Mouse (Mus musculus) hindbrain, embryonic 10.5 days (tissue): Measurements from ENCODE around the gene Trpm3. TPM values are rescaled to one million over a fixed set of nuclear protein-coding genes. Genes with fewer than 3 reads are reported as not detected.
A peak's percentile ranks its signal among the peaks of the same experiment; 100 is the strongest.

Experiments used
- DNase-seq: peaks from one replicate; pipeline ENCODE4 v3.0.0-alpha.2; 2017; ENCODE audit warnings: low spot score
- H3K27ac ChIP-seq: fragments of 300-500 bp; sonication (generic); 2 replicates; pipeline ENCODE4 v1.5.1; 2016; ENCODE audit warnings: mild to moderate bottlenecking, moderate library complexity
- H3K27me3 ChIP-seq: fragments of 300-500 bp; sonication (generic); 2 replicates; pipeline ENCODE4 v1.6.1; 2016; ENCODE audit warnings: mild to moderate bottlenecking; ENCODE audit not compliant: poor library complexity, insufficient read depth, severe bottlenecking
- H3K36me3 ChIP-seq: fragments of 300-500 bp; sonication (generic); 2 replicates; pipeline ENCODE4 v1.6.1; 2016; ENCODE audit warnings: mild to moderate bottlenecking, moderate library complexity
- H3K4me1 ChIP-seq: fragments of 300-500 bp; sonication (generic); replicated peaks from 2 replicates; pipeline ENCODE4 v1.6.1; 2016; ENCODE audit warnings: mild to moderate bottlenecking
- H3K4me3 ChIP-seq: fragments of 300-500 bp; sonication (generic); 2 replicates; pipeline ENCODE4 v1.5.1; 2016; ENCODE audit warnings: mild to moderate bottlenecking, moderate library complexity
- H3K9me3 ChIP-seq: fragments of 300-500 bp; sonication (generic); 2 replicates; pipeline ENCODE4 v1.6.1; 2016; ENCODE audit warnings: mild to moderate bottlenecking, moderate library complexity
- WGBS: fragments of 180-500 bp; shearing (Covaris S2); methylation state at CpG from one replicate; pipeline ENCODE4 v1.1.7; 2016; 5-methylcytosine and 5-hydroxymethylcytosine counted together
- polyA plus RNA-seq: library from polyadenylated mRNA; unstranded; fragments of >200 nt; fragmentation: Nextera tagmentation; extraction: Ambion mirVana; gene quantifications from 2 replicates; pipeline ENCODE4 v1.2.1, GENCODE M21; 2016

Gene Trpm3
- polyA plus RNA-seq, 1 experiment from 2014 or later, result 14.4 TPM

DNA sequence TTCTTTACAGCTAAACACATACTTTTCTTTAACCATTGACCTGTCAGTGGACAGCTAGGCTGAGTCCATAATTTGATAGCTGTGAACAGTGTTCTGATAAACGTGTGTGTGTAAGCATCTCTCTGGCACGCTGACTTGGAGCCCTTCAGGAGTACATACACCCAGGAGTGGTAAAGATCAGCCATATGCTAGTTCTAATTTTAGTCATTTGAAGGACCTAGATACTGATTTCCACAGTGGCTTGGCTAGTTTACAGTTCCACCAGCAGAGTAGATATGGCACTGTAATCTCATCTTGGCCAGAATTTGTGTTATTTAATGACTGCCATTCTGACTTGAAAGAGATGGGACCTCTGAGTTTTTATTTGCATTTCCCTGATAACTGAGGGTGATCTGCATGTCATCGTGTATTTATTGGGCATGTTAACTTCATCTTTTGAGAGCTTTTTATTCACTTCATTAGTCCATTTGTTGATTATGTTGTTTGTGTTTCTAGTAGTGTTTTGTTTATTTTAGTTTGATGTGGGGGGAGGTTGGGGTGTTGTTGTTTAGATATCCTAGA, 499.6 kb downstream of the Trpm3 start:
- H3K36me3 ChIP-seq, result no peaks in the 10 kb centered on the region
- no peak for DNase-seq
- peaks cover 30% of the 10 kb centered on the region for H3K4me1 ChIP-seq
- no peak overlapping the region for H3K4me3 ChIP-seq
- H3K27ac ChIP-seq, result no peak overlapping the region
- H3K27me3 ChIP-seq, result no peaks in the 10 kb centered on the region
- no peaks in the 10 kb centered on the region for H3K9me3 ChIP-seq
- WGBS, result 86% methylated on average over 3 of the region's 3 CpGs

DNA sequence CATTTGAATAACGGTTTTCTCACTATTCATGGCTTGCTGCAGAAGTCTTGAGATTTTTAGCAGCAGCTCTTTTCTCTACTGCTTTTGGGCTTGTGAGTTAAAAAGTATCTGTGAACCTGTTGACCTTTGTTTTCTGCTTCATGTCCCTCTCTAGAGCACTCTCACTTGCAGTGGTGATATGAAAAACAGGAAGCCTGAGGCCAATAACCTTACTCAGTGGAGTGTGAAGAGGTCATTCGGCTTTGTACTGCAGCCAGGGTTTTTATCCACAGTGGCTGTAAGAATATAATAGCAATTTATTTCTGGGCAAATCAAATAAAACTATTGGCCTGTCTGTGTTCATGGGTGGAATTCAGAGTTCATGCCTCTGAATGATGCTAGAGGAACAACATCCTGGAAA, 503.3 kb downstream of the Trpm3 start:
- H3K9me3 ChIP-seq, result no peaks in the 10 kb centered on the region
- 17% methylated on average over 2 of the region's 2 CpGs for WGBS
- no peak for DNase-seq
- no peaks in the 10 kb centered on the region for H3K36me3 ChIP-seq
- no peak overlapping the region for H3K27ac ChIP-seq
- H3K4me1 ChIP-seq, result peaks cover 18% of the 10 kb centered on the region
- no peaks in the 10 kb centered on the region for H3K27me3 ChIP-seq
- H3K4me3 ChIP-seq, result no peak overlapping the region

DNA sequence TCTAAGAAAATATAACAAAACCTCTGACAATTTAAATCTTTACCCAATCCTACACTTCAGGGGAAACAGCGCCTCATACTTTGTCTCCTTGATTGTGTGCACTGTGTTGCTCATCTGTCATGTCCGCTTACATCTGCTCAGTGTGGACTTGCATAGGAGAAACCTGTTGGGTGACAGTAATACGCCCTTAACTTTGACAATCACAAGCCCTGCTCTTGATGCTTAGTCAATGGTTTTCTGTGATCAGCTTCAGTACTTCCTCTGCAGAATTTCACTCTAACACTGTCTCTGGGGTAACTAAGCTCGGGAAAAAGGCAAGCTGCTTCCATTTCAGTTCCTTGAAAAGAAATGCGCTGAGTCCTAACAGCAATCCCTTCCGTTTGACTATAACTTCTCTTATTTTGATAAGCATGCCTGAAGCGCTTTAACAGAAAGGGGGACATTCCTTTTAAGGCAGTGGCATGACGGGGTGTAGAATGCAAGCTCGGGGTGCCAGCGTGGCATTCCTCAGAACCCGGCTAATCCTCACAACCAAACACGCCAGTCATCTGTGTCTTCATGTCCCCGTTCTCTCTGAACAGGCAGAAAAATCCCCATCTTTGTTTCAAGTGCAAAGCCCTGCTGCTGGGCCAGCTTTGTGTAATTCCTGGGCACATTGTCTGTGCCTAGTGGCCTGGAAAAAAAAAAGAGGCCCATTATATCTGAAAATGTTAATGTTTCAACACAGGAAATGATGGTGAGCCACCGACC, 517.8 kb downstream of the Trpm3 start:
- H3K36me3 ChIP-seq, result no peaks in the 10 kb centered on the region
- WGBS, result 53% methylated on average over 14 of the region's 14 CpGs
- H3K27ac ChIP-seq, result peak overlapping the region; percentile 82
- DNase-seq, result peak; percentile 14
- H3K4me1 ChIP-seq, result peaks cover 23% of the 10 kb centered on the region
- H3K4me3 ChIP-seq, result no peak overlapping the region
- H3K27me3 ChIP-seq, result no peaks in the 10 kb centered on the region
- H3K9me3 ChIP-seq, result no peaks in the 10 kb centered on the region

DNA sequence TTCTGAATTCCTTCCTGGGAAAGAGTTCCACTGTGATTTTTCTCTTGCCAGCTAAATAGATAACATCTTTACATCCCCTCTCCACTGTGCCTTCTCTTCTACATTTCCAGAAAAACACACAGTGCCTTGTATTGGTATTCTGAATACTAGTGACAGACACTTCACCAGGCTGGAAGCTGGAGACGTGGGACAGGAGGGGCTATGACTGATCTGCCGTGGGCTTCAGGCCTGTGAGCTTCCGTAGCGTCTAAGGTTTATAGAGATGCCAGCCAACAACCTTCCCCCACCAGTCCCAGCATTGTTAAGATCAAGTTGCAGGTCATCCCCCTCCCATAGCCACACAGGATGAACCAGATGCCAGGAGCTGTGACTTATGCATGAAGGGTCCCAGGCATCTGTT, 518.4 kb downstream of the Trpm3 start:
- H3K27me3 ChIP-seq, result no peaks in the 10 kb centered on the region
- WGBS, result 26% methylated on average over 4 of the region's 4 CpGs
- no peaks in the 10 kb centered on the region for H3K36me3 ChIP-seq
- peaks cover 23% of the 10 kb centered on the region for H3K4me1 ChIP-seq
- H3K9me3 ChIP-seq, result no peaks in the 10 kb centered on the region
- H3K4me3 ChIP-seq, result no peak overlapping the region
- DNase-seq, result peak; percentile 16
- H3K27ac ChIP-seq, result peak overlapping the region; percentile 82

DNA sequence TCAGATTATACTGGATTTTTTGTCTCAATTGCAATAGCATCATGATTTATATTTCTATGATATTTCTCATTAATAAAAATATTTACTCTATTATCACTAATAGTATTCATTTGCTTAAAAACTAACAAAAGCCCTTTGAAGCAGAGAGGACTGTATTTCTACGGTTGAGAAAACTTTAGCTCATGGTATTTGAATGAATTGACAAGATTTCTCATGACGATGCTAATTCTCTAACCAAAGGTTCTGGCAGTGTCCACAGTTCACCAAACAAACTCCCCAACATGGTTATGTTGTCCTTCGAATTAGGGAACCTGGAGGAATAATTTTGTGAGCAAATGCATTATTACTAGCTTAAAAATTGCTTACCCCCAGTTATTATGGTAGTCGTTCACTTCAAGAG, 526.6 kb downstream of the Trpm3 start:
- Histone ChIP-seq H3K36me3 (no peaks in the 10 kb centered on the region), H3K4me1 (no peaks in the 10 kb centered on the region), H3K4me3 (no peak overlapping the region), H3K27ac (no peak overlapping the region), H3K9me3 (no peaks in the 10 kb centered on the region), H3K27me3 (no peaks in the 10 kb centered on the region)
- 84% methylated on average over 4 of the region's 4 CpGs for WGBS
- DNase-seq, result no peak

DNA sequence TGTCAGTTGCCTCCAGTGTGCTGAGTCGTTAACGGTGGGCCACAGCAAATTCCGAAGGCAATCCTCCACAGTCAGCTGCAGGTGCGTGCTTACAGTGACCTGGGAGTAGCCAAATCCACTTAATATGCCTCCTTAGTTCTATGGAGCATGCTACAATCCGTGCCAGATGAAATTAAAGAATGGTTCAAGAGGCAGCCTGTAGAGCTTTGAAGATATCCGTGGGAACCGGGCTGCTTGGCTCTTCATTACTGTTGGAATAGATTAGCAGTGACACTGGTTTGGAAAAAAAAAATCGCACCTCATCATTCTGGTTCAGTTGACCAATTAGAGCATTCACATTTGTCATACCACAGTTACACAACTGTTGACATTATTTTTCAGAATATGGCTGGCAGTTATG, 531.4 kb downstream of the Trpm3 start:
- H3K4me3 ChIP-seq, result no peak overlapping the region
- DNase-seq, result no peak
- H3K27me3 ChIP-seq, result no peaks in the 10 kb centered on the region
- H3K4me1 ChIP-seq, result no peaks in the 10 kb centered on the region
- no peaks in the 10 kb centered on the region for H3K36me3 ChIP-seq
- no peak overlapping the region for H3K27ac ChIP-seq
- no peaks in the 10 kb centered on the region for H3K9me3 ChIP-seq
- WGBS, result 90% methylated on average over 8 of the region's 8 CpGs

DNA sequence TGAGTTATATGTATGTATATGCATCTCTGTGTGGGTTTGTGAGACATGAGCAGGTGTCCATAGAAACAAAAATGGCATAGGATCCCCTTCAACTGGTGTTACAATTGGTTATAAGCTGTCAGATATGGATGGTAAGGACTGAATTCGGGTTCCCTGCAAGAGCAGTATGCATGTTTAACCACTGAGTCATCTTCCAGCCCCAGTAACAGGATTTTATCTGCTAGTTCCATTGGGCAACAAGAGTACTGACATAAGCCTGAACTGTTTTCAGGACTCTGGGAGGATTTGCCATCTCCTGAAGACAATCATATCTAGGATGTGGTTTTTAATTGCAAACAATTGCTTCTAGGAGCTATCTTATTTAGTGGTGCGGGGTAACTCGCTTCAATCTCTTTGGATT, 534.0 kb downstream of the Trpm3 start:
- DNase-seq, result no peak
- no peaks in the 10 kb centered on the region for H3K4me1 ChIP-seq
- 88% methylated on average over 3 of the region's 3 CpGs for WGBS
- H3K27me3 ChIP-seq, result no peaks in the 10 kb centered on the region
- no peak overlapping the region for H3K27ac ChIP-seq
- no peaks in the 10 kb centered on the region for H3K36me3 ChIP-seq
- no peak overlapping the region for H3K4me3 ChIP-seq
- H3K9me3 ChIP-seq, result no peaks in the 10 kb centered on the region

DNA sequence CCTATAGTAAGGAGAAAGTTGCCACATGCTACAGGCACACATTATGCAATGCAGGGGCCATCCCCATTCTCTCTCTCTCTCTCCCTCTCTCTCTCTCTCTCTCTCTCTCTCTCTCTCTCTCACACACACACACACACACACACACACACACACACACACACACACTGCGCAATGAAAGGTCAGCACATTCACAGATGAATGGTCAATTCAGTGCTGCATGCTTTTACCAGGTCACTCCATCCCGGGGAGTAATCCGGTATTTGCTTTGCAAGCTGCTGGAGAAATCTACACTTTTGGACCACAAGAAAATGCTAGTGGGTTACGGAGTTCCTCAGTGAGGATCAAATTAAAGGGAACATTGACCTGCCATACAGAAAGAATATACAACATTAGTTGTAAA, 537.4 kb downstream of the Trpm3 start:
- H3K4me3 ChIP-seq, result no peak overlapping the region
- H3K36me3 ChIP-seq, result no peaks in the 10 kb centered on the region

DNA sequence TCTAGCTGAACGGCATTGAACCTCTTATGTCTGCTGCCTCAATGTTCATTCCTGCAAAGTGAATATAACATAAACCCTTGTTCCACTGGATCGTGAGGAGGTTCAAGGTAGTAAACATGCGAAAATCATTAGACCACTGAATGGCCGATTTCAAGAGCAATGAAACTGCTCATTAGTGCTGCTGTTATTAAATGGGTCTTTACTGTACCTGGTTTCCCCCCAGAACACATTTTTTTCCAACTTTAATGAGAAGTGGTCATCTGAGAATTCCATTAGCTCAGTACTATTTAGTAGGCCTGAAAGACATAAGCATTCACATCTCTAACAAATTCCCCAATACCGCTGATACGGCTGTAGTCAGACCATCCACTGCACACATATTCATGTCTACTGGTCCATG, 543.4 kb downstream of the Trpm3 start:
- no peak overlapping the region for H3K27ac ChIP-seq
- 94% methylated on average over 6 of the region's 6 CpGs for WGBS
- no peak overlapping the region for H3K4me3 ChIP-seq
- H3K4me1 ChIP-seq, result no peaks in the 10 kb centered on the region
- H3K9me3 ChIP-seq, result no peaks in the 10 kb centered on the region
- H3K27me3 ChIP-seq, result no peaks in the 10 kb centered on the region
- DNase-seq, result no peak
- no peaks in the 10 kb centered on the region for H3K36me3 ChIP-seq

More for the DNA sequence above, 537.4 kb downstream of the Trpm3 start:
- H3K27me3 ChIP-seq, result no peaks in the 10 kb centered on the region
- H3K9me3 ChIP-seq, result no peaks in the 10 kb centered on the region
- no peak overlapping the region for H3K27ac ChIP-seq
- 71% methylated on average over 4 of the region's 4 CpGs for WGBS
- no peak for DNase-seq
- no peaks in the 10 kb centered on the region for H3K4me1 ChIP-seq

DNA sequence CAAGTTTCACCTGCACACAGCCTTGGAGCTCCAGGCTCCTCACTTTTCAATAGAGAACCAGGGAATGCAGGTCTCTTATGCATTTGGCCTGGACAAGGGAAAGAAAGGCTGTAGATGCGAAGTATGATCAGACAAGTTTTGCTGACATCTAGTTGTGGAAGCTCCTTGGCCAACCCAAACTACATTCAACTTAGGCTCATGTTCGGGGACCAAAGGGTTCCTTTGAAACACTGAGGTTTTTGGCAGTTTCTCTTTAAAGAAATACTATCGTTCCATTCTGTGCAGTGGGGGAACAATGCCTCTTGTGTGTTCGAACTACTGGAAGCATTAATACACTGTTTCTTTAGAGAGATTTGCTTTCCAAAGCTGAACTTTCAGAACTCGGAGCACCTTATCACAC, 553.1 kb downstream of the Trpm3 start:
- Histone ChIP-seq H3K27me3 (no peaks in the 10 kb centered on the region), H3K4me1 (peaks cover 36% of the 10 kb centered on the region), H3K4me3 (no peak overlapping the region), H3K36me3 (no peaks in the 10 kb centered on the region), H3K9me3 (no peaks in the 10 kb centered on the region), H3K27ac (no peak overlapping the region; the same call in 1 of the 2 replicates)
- DNase-seq, result no peak
- WGBS, result 81% methylated on average over 5 of the region's 5 CpGs

DNA sequence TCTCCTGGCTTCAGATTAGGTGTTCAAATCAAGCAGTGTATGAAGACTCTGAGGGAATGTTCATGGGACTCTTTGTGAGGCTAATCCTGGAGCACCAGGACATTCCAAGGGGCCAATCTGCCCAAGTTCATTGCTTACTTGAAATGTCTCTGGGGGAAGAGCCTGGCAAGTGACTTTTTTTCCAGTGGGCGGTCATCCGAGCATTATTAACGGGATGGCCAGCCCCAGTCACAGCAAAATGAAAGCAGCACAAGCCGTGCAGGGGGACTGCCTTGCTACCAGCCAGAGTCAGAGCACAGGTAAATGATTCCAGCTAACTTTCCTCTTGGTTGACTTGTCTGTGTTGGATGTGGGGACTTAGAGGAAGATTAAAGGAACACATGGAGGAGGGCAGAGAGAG, 553.7 kb downstream of the Trpm3 start:
- peak overlapping the region; percentile 26; the same call in 1 of the 2 replicates for H3K4me3 ChIP-seq
- H3K27ac ChIP-seq, result peak overlapping the region; percentile 75
- H3K36me3 ChIP-seq, result no peaks in the 10 kb centered on the region
- 40% methylated on average over 4 of the region's 4 CpGs for WGBS
- peaks cover 36% of the 10 kb centered on the region for H3K4me1 ChIP-seq
- no peak for DNase-seq
- no peaks in the 10 kb centered on the region for H3K27me3 ChIP-seq
- H3K9me3 ChIP-seq, result no peaks in the 10 kb centered on the region

DNA sequence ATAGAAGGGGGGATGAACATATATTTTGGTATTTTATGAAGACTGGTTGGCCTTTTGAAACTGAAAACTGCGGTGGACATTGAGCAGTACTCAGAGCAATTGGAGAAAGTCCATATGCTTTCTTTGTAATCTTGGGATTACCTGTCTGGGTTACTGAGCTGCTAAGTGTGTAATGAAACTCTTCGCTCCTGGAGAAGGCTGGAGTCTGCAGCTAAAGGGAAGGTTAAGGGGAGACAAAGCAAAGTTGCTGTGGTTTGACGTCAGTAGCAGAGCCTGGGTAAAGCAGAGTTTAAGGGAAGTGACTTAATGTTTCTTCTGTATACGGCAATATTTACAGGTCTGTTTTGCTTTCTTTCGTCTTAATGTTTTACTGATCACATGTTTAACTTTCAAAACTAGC, 554.1 kb downstream of the Trpm3 start:
- Histone ChIP-seq H3K27ac (peak overlapping the region; percentile 75), H3K4me1 (peaks cover 36% of the 10 kb centered on the region), H3K9me3 (no peaks in the 10 kb centered on the region), H3K27me3 (no peaks in the 10 kb centered on the region), H3K36me3 (no peaks in the 10 kb centered on the region), H3K4me3 (peak overlapping the region; percentile 26; the same call in 1 of the 2 replicates)
- DNase-seq, result no peak
- 81% methylated on average over 5 of the region's 5 CpGs for WGBS

DNA sequence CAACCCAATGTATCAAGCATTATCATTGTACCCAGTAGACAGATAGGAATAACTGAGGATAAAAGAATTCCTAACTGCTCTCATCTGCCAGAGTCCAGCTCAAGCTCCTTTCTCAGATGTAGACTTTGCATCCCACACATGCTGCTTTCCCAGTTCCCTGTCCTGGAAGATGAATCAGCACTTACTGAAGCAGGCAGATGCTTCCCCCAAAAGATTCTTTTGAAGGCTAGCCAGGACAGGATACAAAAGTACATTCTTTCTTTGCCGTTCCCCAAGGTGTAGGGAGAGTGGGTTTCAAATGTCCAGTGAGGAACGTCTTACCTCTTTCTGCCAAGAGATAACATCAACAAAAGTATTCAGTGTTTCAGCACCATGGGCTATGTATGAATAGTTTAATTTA, 556.6 kb downstream of the Trpm3 start:
- Histone ChIP-seq H3K27ac (no peak overlapping the region), H3K4me3 (no peak overlapping the region), H3K9me3 (no peaks in the 10 kb centered on the region), H3K36me3 (no peaks in the 10 kb centered on the region), H3K4me1 (peaks cover 36% of the 10 kb centered on the region), H3K27me3 (no peaks in the 10 kb centered on the region)
- DNase-seq, result no peak
- 49% methylated on average over 2 of the region's 2 CpGs for WGBS
